Mouse (Mus musculus): ENCODE results near the gene Fndc1. TPM values are rescaled to one million over a fixed set of nuclear protein-coding genes. Genes with fewer than 3 reads are reported as not detected.

Gene Fndc1
- 33.5 and 46.6 TPM in 2 replicates for polyA plus RNA-seq (2015; fragmentation: Nextera tagmentation; extraction: Ambion mirVana)

GRCm38 (mm10) chr17:7826819-7827515 is at the start of gene Fndc1:
Fndc1 (minus strand) TSS chr17:7827302.

Small RNA genes within 50 kb of the gene (microRNA-seq; reads per million reads assigned to microRNA genes)
- not detected for gene Gm25872

Other genes starting within 250 kb of the Fndc1 start
- 4.3 and 6.0 TPM in 2 replicates for gene Tagap, start 98.7 kb upstream of the Fndc1 start, polyA plus RNA-seq (2015; fragmentation: Nextera tagmentation; extraction: Ambion mirVana)
- gene Rsph3a, start 118.3 kb upstream of the Fndc1 start, polyA plus RNA-seq (2015; fragmentation: Nextera tagmentation; extraction: Ambion mirVana): 41.3 and 47.0 TPM in 2 replicates

All from urinary bladder, postnatal 0 days (tissue).